Mouse (Mus musculus) ovary, postnatal 10 days (tissue): Measurements from ENCODE around the gene 4930415O20Rik.

Experiments used
- DNase-seq: peaks from one replicate; pipeline ENCODE4 v3.0.0; 2022; ENCODE audit warnings: low spot score

The 4930415O20Rik gene

DNA sequence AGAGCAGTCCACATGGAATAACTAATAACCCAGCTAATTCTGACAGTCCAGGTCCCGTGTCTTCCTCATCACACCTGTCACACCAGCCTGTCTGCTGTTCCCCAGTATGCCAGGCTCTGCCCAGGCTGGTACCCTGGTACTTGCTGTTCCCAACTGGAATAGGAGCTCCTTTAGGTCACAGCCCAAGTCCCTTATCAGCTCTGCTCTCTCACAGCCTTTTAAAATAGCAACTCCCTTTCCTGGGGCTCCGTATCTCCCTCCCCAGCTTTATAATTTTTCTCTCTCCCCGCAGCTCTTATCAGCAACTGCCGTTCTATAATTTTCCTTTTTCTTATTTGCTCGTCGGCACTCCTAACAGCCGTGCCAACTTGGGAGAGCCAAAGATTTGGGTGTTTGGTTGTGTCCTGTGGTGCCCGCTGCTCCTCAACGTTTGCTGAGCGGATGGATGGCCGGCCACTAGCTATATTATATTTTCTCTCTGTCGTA lies 35.3 kb downstream of the 4930415O20Rik start:
- no peak for DNase-seq

DNA sequence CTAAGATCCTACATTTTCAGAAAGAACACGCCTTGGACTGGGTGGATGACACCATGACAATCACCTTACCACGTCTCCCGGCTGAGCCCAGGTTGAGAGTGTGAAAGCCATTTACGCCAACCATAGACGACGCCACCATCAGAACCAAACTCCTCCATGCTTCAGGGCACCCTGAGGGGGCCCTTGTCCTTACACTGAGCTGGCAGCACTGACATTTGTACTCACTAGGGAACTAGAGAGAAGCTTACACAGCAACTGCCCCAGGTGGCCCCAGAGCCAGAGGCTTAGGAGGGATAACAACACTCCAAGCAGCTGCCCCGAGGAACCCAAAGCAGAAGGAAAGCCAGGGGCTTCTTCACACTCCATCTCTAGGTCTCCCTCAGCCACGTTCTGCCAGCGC lies 35.9 kb downstream of the 4930415O20Rik start:
- DNase-seq = no peak

DNA sequence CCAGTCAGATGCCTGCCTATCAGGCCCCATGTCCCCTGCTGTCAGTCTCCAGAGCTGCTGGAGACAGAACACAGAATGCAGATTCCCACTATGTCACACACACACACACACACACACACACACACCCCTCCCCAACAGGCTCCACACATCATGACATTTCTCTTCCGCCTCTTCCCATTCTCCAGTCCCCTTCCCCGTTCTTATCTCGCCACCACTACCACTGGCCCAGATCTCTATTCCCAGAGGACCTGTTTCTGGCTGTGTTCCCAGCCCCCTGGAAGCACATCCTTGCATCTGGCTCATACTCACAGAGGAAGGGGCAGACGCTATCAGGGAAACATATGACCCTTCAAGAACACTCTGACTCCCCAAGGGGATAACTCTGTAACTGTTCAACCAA lies 36.8 kb downstream of the 4930415O20Rik start:
- DNase-seq = no peak

DNA sequence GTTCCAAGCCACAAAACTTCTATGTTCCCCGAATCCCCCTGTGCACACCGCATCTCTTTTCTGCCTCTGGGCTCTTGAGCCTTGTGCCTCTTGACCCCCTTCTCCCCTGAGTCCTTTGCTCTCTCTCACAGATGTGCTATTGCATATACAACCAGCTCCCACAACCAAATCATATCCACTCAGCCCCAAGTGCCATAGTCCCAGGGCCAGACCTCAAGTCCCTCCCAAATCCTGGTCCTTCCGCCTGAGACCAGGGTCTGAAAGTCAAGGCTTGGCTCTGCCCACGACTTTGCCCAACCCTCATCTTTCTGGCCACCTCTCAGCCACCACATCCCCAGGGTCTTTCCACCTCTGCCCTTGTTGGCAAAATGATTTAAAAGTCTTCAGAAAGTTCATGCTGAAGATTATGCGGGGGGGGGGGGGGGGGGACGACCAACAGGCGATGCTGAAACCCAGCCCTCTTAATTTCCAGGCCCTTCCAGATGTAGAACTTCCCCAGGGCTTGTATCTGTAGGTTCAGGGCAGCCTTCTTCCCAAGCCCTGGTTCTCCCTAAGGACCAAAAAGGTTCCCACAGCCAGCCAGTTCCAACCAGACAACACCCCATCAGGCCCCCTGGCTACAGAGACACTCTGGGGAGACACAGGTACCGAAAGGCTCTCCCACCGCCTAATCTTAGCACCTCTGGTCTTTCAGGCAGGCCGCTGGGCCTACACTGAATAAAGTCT lies 37.4 kb downstream of the 4930415O20Rik start:
- DNase-seq = no peak

DNA sequence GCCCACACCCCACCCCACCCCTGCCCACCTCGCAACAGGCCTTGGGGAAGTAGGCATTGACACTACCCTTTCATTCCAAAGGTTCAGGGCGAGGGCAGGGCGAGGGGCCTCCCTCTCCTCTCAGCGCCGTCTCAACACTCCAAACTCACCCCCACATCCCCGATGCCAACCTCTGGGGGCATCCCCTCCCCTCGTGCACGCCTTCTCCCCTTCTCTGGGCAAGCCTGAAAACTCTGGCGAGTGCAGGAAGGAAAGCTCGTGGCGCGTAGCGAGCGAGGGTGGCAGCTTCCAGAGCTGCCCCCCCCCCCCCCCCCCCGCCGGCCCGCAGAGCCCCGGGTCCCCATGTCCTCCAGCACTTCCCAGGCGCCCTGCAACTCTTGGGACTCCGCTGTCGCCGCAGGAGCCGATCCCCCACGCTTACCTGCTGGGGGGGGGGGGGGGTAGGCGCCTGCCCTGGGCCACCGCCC lies 38.0 kb downstream of the 4930415O20Rik start:
- DNase-seq = no peak

DNA sequence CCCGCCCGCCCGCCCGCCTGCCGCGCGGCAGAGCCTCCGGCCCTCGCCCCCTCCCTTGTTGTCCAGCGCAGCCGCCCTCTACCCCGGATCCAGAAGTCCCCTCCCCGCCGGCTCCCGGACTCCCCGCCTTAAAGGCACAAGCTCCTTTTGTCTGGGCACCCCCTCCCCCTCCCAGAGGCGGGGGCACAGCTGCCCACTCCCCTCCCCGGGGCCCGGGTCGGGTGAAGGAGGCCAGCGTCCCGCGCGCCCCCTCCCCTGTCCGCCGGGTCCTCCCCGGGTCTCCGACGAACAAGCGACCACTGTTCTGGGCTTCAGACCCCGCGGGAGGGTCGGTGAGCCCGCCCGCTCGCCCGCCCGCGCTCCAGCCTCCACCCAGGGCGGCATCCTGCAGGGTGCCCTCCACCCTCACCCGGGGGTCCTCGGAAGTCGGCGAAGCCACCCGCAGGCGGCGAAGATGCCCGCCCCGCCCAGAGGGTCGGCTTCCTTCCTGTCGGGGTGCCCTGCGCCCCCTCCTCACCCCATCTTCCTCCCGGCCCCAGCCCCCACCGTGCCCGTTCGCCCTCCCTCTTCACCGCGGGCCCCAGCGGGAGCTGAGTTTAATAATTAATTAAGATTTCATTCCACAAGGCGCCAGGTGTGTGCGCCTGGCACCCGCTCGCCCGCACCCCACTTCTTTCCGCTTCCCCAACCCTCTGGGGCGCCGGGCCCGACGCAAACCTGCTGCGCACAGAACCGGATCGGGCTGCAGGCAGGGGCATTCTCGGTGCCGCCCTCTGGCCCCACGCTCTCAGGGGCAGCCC lies 38.7 kb downstream of the 4930415O20Rik start, which contains the start of gene Adcy6:
Adcy6 (minus strand) TSS at position 746 of the 800 bp plus-strand sequence.
- peak; percentile 70 for DNase-seq

DNA sequence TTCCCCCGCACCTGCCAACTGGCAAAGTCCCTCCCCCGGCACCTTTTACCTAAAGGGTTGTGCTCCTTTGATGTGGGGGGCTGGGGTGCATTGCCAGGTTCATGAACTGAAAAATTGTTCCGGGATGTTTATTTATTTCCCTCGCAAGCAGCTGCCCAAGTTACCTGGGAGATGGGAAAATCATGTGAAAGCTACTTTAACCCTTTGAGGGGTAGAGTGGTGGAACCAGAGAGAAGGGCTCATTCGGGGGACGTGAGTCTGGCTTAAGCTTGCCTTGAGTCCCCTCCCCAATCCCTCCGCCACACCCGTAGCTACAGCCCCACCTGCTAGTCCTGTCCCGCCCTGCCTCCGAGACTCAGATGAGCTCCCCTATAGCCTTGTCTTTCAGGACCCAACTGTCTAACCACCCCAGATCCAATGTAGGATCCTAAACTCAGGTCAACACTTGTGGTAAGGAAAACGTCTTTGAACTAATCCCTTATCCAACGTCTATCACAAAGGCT lies 39.4 kb downstream of the 4930415O20Rik start:
- DNase-seq = no peak

DNA sequence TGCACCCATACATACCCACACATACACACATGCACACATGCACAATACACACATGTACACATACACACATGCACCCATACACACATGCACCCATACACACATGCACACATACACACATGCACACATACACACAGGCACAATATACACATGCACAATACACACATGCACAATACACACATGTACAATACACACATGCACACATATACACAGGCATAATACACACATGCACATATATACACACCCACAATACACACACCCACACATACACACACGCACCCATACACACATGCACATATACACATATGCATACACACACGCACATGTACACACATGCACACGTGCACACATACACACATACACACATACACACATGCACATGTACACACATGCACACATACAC lies 41.4 kb downstream of the 4930415O20Rik start:
- DNase-seq = no peak

DNA sequence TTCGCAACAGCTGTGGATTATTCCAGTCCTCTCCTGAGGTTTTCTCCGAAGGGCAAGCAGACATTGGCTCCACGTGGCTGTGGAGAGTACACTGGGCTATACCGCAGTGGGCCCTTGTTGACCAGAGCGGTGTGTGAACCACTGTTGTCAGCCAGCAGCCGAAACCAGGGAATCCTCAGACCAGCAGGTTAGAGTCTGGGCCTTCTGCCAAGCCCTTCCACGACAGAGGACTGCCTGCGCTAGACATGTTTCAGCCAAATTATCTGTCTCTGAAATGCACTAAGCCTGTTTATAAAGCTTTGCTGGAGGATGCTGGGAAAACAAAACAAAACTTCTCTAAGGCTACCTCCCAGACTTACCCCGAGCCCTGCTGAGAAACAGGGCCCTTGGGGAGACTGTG lies 43.7 kb downstream of the 4930415O20Rik start:
- no peak for DNase-seq

DNA sequence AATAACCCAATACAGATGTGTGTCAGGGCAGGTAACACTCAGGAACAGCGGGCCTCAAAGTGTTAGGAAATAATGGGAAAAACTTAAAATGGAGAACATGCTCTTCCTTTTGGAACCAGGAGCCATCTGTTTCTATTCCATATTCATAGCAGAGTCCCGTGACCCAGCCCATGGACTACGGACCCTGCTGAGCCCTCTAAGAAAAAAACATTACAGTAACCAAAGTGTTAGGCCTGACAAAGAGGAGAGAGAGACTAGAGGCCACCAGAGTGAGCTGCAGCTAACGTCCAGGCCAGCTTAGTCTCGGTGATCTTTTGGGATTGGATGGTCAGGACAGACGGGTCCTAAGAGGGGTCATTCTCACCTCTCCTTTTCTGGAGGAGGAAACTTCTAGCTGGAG lies 44.2 kb downstream of the 4930415O20Rik start:
- DNase-seq = no peak

DNA sequence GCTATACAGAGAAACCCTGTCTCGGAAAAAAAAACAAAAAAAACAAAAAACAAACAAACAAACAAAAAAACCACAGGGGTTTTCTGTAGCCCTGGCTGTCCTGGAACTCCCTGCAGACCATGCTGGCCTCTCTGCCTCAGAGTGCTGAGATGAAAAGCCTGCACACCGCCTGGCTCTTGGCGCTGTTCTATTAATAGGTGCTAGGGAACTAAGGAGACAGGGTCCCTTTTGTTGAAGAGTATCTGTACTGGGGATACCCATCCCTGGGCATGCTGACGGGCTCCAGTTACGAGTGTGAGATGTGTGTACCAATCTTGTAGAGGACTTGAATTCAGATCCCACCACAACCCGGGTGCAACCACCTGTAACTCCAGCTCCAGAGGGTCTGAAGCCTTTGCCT lies 44.9 kb downstream of the 4930415O20Rik start:
- no peak for DNase-seq

DNA sequence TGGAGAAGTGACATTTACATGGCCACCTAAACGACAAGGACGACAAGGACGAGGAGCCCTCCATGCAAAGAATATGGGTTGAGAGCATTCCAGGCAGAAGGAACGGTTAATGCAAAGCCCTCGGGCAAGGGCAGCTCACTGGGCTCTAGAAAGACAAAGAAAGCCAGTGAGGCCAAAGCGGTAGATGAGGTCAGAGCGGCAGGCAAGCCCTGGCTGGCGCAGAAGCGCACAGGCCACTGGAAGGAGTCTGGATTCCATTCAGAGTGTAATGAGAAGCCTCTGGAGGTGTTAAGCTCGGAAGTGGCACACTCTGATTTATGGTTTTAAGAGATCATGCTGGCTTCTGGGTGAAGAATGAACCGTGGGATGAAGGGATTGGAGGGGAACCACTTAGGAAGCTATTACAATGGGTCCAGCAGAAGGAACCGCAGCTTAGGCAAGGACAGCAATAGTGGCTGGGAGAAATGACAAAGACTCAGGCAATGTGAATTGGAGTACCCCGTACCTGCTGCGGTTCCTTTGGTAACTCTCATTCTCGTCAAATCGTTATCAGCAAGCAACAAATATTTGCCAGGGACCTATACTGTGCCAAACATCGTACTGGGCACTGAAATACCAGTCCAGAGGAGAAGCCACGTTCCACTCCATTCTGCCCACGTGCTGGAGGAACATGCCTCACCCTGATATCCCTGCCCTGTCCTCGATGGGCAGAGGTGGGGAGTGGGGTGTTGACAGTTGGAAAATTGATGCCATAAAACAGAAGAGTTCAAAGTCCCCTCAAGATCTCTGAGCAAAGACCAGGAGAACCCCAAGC lies 45.8 kb downstream of the 4930415O20Rik start:
- no peak for DNase-seq

DNA sequence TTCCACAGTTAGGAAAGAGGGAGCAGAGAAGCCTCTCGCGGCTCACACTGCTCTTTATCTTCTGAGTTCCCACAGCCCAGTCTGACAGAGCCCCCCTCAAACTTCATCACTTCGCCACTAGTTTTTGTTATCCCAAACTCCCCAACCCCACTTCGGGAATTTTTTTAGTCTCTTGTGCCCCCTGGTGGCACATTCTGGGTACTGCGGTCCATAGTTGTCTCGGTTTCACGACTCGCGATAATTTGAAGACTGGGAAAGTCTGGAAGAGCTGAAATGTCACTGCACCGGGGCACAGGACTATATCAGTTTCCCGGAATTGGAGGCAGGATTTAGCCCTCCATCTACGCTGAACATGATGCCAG lies 46.4 kb downstream of the 4930415O20Rik start:
- peak; percentile 82 for DNase-seq

DNA sequence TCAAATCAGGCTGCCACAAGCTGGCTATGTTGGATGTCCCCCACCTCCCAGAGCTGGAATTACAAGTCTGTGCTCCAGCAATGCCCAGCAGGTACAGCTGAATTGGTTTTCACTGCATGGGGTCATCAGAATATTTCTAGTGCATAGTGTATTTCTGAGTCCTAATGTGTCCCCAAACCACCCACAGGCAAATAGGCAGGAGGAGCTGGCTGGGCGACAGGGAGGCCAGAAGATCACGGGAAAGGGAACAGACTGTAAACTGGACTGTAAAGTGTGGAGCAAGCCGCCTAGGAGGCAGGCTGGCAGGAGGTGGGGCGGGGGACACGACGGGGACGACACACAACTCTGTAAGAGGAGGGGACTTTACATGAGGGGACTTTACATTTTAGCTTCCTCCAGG lies 51.4 kb downstream of the 4930415O20Rik start:
- no peak for DNase-seq

DNA sequence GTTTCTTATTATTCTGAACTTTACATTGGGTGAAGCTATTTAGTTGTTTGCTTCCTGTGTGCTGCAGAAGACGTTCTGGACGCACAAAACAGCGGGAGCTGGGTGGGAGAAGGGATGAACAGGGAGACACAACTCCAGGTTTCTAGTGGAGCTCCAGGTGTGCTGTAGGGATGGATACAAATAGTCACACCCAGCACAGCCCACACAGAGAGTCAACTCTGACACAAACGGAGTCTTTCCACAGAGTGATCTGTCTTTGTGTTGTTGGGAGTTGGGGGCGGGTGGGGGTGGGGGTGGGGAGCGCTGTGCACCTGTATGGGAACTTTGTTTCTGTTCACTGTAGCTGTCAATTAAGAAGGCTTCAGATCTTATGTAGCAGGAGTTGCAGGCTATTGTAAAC lies 51.9 kb downstream of the 4930415O20Rik start:
- no peak for DNase-seq

DNA sequence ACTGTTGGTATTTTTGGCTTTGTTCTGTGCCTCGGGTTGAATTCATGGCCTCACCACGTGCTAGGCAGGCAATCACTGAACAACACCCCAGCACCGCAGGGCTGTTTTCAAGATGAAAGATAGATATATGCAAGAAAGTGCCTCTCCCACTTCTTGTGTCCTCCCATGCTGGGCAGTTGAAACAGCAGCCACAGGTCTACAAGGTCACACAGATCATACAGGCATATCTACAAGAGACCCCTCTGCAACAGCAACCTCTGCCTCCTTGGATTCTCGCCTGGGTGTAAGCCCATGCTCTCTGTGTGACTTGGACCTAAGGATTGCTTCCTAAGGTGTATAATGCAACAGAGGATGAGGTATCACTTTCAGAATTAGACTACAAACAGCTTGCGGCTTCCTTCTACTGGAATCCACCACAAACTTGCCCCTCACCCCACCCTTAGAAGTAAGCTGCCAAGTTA lies 52.6 kb downstream of the 4930415O20Rik start:
- no peak for DNase-seq

DNA sequence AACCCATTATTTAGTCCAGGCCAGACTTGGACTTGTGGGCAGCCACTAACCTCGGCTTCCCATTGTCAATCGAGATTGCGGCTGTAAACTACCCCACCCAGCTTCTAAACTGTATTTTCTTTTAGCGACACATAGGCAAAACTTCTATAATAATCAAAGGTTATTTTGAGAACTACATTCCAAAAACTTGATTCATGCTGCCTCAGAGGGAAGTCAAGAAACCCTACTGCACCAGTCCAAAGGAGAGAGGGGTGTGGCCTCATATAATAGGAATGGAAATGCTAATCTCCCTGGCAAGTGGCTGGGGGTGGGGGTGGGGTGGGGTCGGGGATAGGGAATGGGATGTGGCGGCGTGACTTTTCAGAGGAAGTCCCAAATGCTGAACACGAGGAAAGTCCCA lies 55.3 kb downstream of the 4930415O20Rik start:
- DNase-seq = no peak

DNA sequence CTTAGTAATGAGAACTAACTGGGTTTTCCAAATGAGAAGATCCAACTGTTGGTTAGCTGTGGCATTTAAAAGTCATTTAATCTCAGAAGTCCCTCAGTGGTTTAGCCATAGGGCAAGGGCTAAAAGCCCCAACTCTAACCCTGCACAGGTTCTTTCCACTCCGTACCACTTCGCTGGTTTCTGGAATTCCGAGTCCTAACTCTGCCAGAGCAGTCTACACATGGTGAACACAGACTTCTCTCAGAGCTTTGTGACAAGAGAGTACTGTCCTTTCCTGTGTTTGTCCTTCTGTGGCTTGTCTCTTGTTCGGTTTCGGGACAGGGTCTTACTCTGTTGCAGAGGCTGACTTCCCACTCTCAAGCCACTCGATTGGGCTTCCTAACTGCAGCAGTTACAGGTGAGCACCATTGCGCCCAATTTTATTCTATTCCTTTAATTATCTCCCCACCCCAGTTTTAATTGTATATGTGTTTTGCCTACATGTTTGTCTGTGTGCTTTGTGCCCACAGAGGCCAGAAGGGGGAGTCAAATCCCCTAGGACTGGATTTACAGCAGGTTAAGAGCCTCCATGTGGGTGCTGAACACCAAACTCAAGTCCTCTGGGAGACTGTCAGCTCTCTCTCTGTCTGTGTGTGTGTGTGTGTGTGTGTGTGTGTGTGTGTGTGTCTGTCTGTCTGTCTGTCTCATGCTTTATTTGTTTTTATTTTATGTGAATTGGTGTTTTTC lies 55.8 kb downstream of the 4930415O20Rik start:
- no peak for DNase-seq

DNA sequence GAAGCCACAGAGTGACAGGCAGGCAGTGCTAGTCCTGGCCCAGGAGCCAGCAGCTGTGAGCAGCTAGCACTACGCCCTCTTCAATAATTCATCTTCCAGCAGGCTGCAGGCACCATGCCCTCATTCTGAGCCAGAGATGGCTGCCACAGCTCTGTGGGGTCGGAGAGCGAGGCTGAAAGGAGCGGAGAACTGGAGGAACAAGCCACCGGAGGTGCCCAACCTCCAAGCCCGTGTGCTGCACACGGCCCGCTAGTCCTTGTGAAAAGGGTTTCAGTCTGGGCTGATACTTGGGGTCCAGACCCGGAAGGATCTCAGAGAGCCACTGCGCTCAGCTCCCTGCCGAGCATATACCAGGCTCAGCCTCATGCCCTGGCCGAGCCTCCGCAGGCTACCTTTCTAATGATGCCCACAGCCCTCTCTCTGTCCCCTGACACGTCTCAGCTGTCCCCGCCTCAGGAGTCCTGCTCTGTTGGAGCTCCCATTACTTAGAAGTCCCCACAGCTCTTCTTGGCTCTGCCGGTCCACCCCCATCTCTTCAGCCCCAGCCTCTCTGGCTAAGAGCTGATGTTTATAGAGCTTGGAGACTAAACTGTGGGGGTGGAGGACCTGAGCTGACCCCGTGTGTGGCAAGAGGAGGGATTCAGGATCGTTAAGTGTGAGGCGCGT lies 57.9 kb downstream of the 4930415O20Rik start:
- no peak for DNase-seq

DNA sequence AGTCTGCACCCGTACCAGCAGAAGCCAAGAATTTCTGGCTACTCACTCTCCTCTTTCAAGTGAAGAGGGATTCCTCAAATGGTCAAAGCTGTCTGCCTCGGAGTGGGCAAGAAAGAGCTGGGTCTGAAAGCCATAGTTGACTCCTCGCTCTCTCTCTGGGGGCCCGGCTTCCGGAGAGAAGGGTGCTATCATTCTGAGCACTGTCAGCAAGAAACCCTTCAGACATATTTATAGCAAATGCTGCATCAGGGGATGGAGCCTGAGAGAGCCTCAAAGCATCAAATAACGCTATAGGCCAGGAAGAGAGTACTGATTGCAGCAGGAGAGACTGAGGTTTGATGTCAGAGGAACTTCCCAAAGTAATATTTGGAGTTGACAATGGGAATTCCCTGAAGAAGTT lies 58.7 kb downstream of the 4930415O20Rik start:
- no peak for DNase-seq

DNA sequence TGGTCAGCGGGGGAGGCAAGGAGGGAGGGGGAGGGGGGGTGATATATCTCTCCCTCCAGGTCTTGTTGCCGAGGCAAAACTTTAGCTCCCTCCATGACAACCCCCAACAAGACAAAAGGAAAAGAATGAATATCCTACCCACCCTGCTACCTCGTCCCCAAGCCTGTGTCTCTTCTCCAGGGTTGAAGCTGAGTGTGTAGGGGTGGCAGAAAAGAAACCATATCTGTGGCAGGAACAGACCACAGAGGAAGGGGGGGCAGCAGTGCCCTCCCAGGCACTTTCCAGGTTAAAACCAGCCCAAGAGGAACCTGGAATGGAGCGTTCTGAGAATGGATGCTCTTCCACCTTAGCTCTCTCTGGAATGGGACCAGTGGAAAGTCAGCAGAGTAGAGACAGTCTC lies 59.7 kb downstream of the 4930415O20Rik start, which contains the start of gene Cacnb3:
Cacnb3 (plus strand) TSS at position 301 of the 400 bp plus-strand sequence.
- no peak for DNase-seq
